Mouse (Mus musculus): ENCODE measurements around the gene Nlrc5. TPM values are rescaled to one million over a fixed set of nuclear protein-coding genes. Genes with fewer than 3 reads are reported as not detected.
"Not testable (repeated sequence)": the region's sequence is repeated elsewhere in the genome, so short reads cannot be mapped to it uniquely, and the experiment has no call there.

Gene Nlrc5
- polyA plus RNA-seq, 1 experiment from 2014 or later = 0.12 TPM

DNA sequence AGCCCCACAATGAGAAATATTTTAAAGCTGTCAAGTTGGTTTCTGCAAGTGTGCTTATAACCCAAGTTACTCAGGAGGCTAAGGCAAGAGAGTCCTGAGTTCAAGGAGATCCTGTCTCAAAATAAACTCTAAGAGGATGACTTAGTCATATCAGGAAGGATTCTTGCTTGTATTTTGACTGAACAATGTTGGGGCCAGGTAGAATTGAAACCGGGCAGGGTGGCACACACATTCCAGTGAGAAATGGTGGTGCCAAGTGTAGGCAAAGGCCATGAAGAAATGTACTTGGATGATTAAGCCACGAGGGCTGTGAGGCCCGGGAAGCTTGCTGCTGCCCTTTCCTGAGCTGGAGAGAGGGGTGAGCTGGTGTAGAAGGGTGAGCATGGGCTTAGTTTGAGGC lies 13.0 kb downstream of the Nlrc5 start:
- no peak for ATAC-seq
- no peak overlapping the region for H3K4me3 ChIP-seq
- H3K9me3 ChIP-seq (replicated peaks) = no peaks in the 10 kb centered on the region
- H3K36me3 ChIP-seq = no peaks in the 10 kb centered on the region
- no peak overlapping the region for H3K9ac ChIP-seq
- H3K4me1 ChIP-seq = no peaks in the 10 kb centered on the region
- no peak overlapping the region for H3K27ac ChIP-seq
- WGBS (ENCODE audit: insufficient replicate concordance) = 46% methylated on average over 3 of the region's 3 CpGs
- H3K27me3 ChIP-seq (replicated peaks) = 0 out of 2 replicates have a peak, but pooled peaks cover 18% of the 10 kb centered on the region
- no peak overlapping the region for H3K4me2 ChIP-seq

DNA sequence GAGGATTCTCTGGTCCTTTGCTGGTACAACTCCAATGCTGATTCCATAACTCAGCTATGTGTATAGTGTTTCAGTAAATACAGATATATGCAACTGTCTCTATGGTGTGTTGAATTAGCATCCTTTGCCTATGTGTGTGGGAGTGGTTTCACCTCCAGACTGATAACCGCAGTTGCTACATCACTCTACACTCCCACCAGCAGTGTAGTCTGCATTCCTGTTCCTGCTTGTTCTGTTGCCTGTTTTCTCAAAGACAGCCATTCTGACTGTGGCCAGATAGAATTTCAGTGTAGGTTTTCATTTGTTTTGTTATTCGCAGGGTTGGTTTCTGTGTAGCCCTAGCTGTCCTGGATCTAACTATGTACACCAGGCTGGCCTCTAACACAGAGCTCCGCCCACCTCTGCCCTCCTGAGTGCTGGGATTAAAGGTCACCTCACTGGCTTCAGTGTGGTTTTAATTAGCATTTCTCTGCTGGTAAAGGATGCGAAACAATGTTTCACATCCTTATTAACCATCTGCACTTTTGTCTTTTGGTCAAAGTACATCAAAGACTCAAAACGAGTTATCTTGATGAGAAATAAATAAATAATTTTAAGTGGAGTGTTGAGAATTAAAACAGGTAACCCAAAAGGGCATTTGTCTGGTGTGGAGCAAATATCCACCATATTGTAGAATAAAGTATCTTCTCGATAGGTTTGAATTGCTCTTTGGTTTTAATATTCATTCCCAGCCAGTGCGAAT lies 13.6 kb downstream of the Nlrc5 start:
- no peak for ATAC-seq
- 67% methylated on average over 7 of the region's 7 CpGs for WGBS (ENCODE audit: insufficient replicate concordance)

GRCm38 (mm10) chr8:94452991-94453390 lies 18.8 kb downstream of the Nlrc5 start:
- not testable (repeated sequence) for H3K4me3 ChIP-seq; ATAC-seq; H3K9me3 ChIP-seq (replicated peaks); H3K27me3 ChIP-seq (replicated peaks); H3K9ac ChIP-seq; H3K4me1 ChIP-seq; H3K36me3 ChIP-seq; H3K27ac ChIP-seq; H3K4me2 ChIP-seq
- WGBS (ENCODE audit: insufficient replicate concordance) = 79% methylated on average over 15 of the region's 15 CpGs

More for the DNA sequence above, 13.6 kb downstream of the Nlrc5 start:
- no peak overlapping the region for H3K4me2 ChIP-seq
- H3K27ac ChIP-seq = no peak overlapping the region
- H3K27me3 ChIP-seq (replicated peaks) = 0 out of 2 replicates have a peak, but pooled peaks cover 18% of the 10 kb centered on the region
- no peaks in the 10 kb centered on the region for H3K36me3 ChIP-seq
- no peak overlapping the region for H3K9ac ChIP-seq
- no peaks in the 10 kb centered on the region for H3K4me1 ChIP-seq
- H3K9me3 ChIP-seq (replicated peaks) = no peaks in the 10 kb centered on the region
- no peak overlapping the region for H3K4me3 ChIP-seq

DNA sequence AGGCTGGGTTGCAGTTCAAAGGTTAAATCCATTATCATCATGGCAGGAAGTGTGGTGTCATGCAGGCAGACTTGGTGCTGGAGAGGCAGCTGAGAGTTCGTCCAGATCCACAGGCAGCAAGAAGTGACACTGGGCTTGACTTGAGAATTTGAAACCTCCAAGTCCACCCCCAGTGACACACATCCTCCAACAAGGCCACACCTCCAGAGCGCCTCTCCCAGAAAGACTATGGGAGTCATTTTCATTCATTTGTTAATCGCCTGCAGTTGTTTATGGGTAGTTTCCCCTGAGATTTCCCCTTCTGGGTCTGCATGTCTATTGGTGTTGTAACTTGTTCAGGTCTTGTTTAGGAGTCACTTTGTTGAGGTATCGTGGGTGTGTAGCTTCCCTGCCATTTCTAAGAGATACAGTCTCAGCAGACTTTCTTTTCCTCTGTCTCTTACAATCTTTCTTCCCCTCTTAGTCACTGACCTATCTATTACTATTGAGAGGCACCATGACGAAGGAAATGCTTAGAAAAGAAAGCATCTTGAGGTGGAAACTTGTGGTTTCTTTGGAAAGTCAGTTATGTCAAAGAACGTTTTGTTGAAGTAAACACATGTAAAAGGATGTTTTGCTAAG lies 19.8 kb downstream of the Nlrc5 start:
- Histone ChIP-seq H3K9ac (no peak overlapping the region), H3K27ac (no peak overlapping the region), H3K4me2 (no peak overlapping the region), H3K27me3 (replicated peaks) (no peaks in the 10 kb centered on the region), H3K4me3 (no peak overlapping the region), H3K4me1 (no peaks in the 10 kb centered on the region), H3K9me3 (replicated peaks) (no peaks in the 10 kb centered on the region), H3K36me3 (no peaks in the 10 kb centered on the region)
- ATAC-seq = no peak
- 64% methylated on average over 6 of the region's 6 CpGs for WGBS (ENCODE audit: insufficient replicate concordance)

DNA sequence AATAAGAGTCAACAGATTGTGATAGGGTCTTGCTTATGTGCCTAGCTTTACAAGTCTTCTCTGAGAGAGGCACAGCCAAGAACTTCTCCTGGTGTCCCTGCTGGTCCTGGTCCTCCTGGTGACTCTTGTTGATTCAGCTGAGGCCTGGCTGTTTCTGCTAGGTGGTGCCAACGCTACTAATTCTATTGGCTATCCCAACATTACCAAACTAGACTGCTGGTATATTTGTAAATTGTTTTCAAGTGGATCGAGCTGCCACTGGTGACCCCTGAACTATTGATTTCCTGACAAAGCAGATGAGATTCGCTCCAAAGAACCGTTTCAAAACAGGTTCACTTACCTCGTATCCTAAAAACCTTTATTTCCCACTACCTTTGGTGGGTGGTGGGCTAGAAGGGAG lies 20.7 kb downstream of the Nlrc5 start:
- Histone ChIP-seq H3K36me3 (no peaks in the 10 kb centered on the region), H3K9ac (no peak overlapping the region), H3K4me2 (no peak overlapping the region), H3K9me3 (replicated peaks) (no peaks in the 10 kb centered on the region), H3K4me3 (no peak overlapping the region), H3K27me3 (replicated peaks) (no peaks in the 10 kb centered on the region), H3K27ac (no peak overlapping the region), H3K4me1 (no peaks in the 10 kb centered on the region)
- WGBS (ENCODE audit: insufficient replicate concordance) = 53% methylated on average over 5 of the region's 5 CpGs
- ATAC-seq = no peak

DNA sequence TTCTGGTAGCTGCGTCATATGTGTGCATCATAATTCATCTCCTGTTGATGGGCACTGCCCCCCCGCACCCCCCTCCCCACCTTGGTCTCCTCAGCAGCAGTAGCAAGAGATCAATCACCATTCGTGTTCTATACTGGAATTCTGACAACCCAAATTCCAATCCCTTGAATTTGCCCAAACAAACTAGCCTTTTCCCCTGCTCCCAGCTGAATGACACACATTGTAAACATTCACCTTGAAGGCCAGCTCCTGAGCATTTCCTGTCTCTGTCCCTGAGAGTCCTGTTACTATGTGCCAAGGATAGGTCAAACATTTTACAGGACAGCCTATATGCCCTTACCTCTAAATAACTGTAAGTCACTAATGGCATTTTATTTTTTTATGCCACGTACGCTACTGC lies 21.9 kb downstream of the Nlrc5 start:
- Histone ChIP-seq H3K4me1 (no peaks in the 10 kb centered on the region), H3K27me3 (replicated peaks) (no peaks in the 10 kb centered on the region), H3K9me3 (replicated peaks) (no peaks in the 10 kb centered on the region), H3K4me3 (no peak overlapping the region), H3K4me2 (no peak overlapping the region), H3K27ac (no peak overlapping the region), H3K36me3 (no peaks in the 10 kb centered on the region), H3K9ac (no peak overlapping the region)
- WGBS (ENCODE audit: insufficient replicate concordance) = 62% methylated on average over 5 of the region's 5 CpGs
- no peak for ATAC-seq

DNA sequence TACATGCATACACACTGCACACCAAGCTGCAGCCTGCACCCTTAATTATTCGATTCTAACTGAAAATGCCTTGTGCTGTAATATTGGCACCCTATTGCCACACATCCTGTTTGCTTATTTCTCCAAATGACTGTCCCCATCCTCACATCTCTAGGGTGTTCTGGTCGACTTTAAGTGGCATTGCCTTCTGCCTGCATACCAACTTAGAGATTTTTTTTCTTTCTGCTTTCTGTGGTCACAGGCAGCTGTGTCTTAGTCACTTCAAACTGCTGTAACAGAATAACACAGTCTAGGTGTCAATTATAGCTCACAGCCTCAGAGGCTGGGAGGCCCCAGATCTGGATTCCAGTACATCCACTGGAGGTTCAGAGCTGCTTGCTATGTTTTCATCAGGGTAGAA lies 24.4 kb downstream of the Nlrc5 start:
- Histone ChIP-seq H3K4me2 (no peak overlapping the region), H3K36me3 (no peaks in the 10 kb centered on the region), H3K27me3 (replicated peaks) (no peaks in the 10 kb centered on the region), H3K4me3 (no peak overlapping the region), H3K9me3 (replicated peaks) (no peaks in the 10 kb centered on the region), H3K27ac (no peak overlapping the region), H3K9ac (no peak overlapping the region), H3K4me1 (no peaks in the 10 kb centered on the region)
- WGBS (ENCODE audit: insufficient replicate concordance) = 39% methylated on average over 2 of the region's 2 CpGs
- ATAC-seq = no peak

- 50% methylated on average over 5 of the region's 5 CpGs for WGBS (ENCODE audit: insufficient replicate concordance)
These were observed 35.5 kb downstream of the Nlrc5 start for GRCm38 (mm10) chr8:94469656-94470055.

GRCm38 (mm10) chr8:94470794-94471193 lies 36.6 kb downstream of the Nlrc5 start:
- Histone ChIP-seq H3K9me3 (replicated peaks) (no peaks in the 10 kb centered on the region), H3K9ac (no peak overlapping the region), H3K27me3 (replicated peaks) (0 out of 2 replicates have a peak, but pooled peaks cover 3% of the 10 kb centered on the region), H3K36me3 (no peaks in the 10 kb centered on the region), H3K4me3 (no peak overlapping the region), H3K4me1 (no peaks in the 10 kb centered on the region), H3K4me2 (no peak overlapping the region), H3K27ac (no peak overlapping the region)
- no peak for ATAC-seq
- 50% methylated on average over 2 of the region's 2 CpGs for WGBS (ENCODE audit: insufficient replicate concordance)

More at GRCm38 (mm10) chr8:94469656-94470055, 35.5 kb downstream of the Nlrc5 start:
- H3K4me2 ChIP-seq = no peak overlapping the region
- no peaks in the 10 kb centered on the region for H3K4me1 ChIP-seq
- no peaks in the 10 kb centered on the region for H3K36me3 ChIP-seq
- H3K27me3 ChIP-seq (replicated peaks) = 0 out of 2 replicates have a peak, but pooled peaks cover 3% of the 10 kb centered on the region
- no peak overlapping the region for H3K9ac ChIP-seq
- no peak for ATAC-seq
- no peak overlapping the region for H3K27ac ChIP-seq
- no peaks in the 10 kb centered on the region for H3K9me3 ChIP-seq (replicated peaks)
- no peak overlapping the region for H3K4me3 ChIP-seq

DNA sequence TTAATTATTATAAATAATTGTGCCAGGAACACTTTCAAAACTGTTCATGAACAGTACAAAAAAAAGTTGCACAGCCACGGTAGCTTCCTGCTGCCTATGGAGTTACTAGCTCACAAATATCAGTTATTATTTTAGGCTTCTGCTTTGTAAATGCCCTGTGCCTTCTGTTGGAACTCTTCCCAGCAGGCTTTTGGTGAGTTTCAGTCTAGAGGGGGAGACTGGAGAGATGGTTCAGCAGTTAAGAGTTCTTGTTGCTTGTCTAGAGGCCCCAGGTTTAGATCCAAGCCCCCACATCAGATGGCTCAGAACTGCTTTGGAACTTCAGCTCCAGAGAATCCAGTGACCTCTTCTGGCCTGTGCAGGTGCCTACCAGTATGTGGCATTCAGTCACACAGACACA lies 37.1 kb downstream of the Nlrc5 start:
- no peak overlapping the region for H3K4me3 ChIP-seq

GRCm38 (mm10) chr8:94472741-94473140 lies 38.6 kb downstream of the Nlrc5 start:
- 0 out of 2 replicates have a peak, but pooled peaks cover 3% of the 10 kb centered on the region for H3K27me3 ChIP-seq (replicated peaks)

More for the DNA sequence above, 37.1 kb downstream of the Nlrc5 start:
- no peak overlapping the region for H3K9ac ChIP-seq
- no peak for ATAC-seq
- no peak overlapping the region for H3K4me2 ChIP-seq
- no peaks in the 10 kb centered on the region for H3K9me3 ChIP-seq (replicated peaks)
- no peaks in the 10 kb centered on the region for H3K4me1 ChIP-seq
- no peaks in the 10 kb centered on the region for H3K36me3 ChIP-seq
- WGBS (ENCODE audit: insufficient replicate concordance) = 56% methylated on average over 1 of the region's 1 CpGs
- no peak overlapping the region for H3K27ac ChIP-seq
- H3K27me3 ChIP-seq (replicated peaks) = 0 out of 2 replicates have a peak, but pooled peaks cover 3% of the 10 kb centered on the region

DNA sequence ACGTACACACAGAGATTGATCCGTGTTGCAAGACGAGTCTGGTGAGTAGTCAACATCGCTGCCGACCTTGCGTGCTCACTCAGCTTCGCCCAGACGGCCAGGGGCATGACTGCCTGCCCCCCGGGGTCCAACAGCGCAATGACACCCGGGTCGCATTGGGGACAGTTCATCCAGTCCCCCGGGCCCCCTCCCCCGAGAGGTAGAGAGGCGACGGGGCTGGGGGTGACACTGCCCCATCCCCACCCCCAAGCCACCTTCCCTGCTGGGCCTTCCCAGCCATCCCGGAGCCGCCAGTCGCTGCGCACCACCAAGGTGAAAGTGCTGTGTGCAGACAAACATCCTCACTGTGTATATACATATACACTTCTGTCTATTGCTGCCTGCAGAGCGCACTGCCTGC lies 39.3 kb downstream of the Nlrc5 start:
- Histone ChIP-seq H3K27ac (no peak overlapping the region), H3K4me2 (no peak overlapping the region), H3K36me3 (no peaks in the 10 kb centered on the region), H3K4me3 (no peak overlapping the region), H3K27me3 (replicated peaks) (0 out of 2 replicates have a peak, but pooled peaks cover 3% of the 10 kb centered on the region), H3K9ac (no peak overlapping the region), H3K4me1 (no peaks in the 10 kb centered on the region), H3K9me3 (replicated peaks) (no peaks in the 10 kb centered on the region)
- WGBS (ENCODE audit: insufficient replicate concordance) = 63% methylated on average over 21 of the region's 21 CpGs
- no peak for ATAC-seq

More at GRCm38 (mm10) chr8:94472741-94473140, 38.6 kb downstream of the Nlrc5 start:
- Histone ChIP-seq H3K4me2 (no peak overlapping the region), H3K4me3 (no peak overlapping the region), H3K9ac (no peak overlapping the region), H3K36me3 (no peaks in the 10 kb centered on the region), H3K9me3 (replicated peaks) (no peaks in the 10 kb centered on the region), H3K27ac (no peak overlapping the region), H3K4me1 (no peaks in the 10 kb centered on the region)
- no peak for ATAC-seq
- 63% methylated on average over 8 of the region's 8 CpGs for WGBS (ENCODE audit: insufficient replicate concordance)

Data from liver, embryonic 12.5 days (tissue).